Mouse (Mus musculus) heart, adult 2 months (tissue): ENCODE results near the gene Mark2. TPM values are rescaled to one million over a fixed set of nuclear protein-coding genes. Genes with fewer than 3 reads are reported as not detected.

ENCODE experiments used
- DNase-seq, 2 experiments: peaks; one replicate each; pipeline ENCODE4 v3.0.0; 2021
- H3K27ac ChIP-seq: fragments of 200-600 bp; 2 replicates; pipeline ENCODE4 v1.8.1; 2022
- H3K27me3 ChIP-seq: fragments of 200-500 bp; 2 replicates; pipeline ENCODE4 v1.6.1; 2012; ENCODE audit warnings: mild to moderate bottlenecking, low read length, inconsistent platforms, mixed read lengths; ENCODE audit not compliant: control insufficient read depth, insufficient read depth
- H3K36me3 ChIP-seq: fragments of 200-500 bp; 2 replicates; pipeline ENCODE4 v1.6.1; 2012; ENCODE audit warnings: low read length, inconsistent platforms; ENCODE audit not compliant: control insufficient read depth, insufficient read depth
- H3K4me1 ChIP-seq: fragments of 200-500 bp; 2 replicates; pipeline ENCODE4 v1.6.1; 2011; ENCODE audit warnings: low read length; ENCODE audit not compliant: control insufficient read depth, insufficient read depth
- H3K4me3 ChIP-seq: fragments of 200-600 bp; 2 replicates; pipeline ENCODE4 v1.8.1; 2022
- H3K79me2 ChIP-seq: fragments of 200-500 bp; replicated peaks from 2 replicates; pipeline ENCODE4 v1.6.1; 2012; ENCODE audit warnings: mild to moderate bottlenecking, inconsistent platforms, low read length, moderate library complexity, mixed read lengths; ENCODE audit not compliant: control insufficient read depth, insufficient read depth
- H3K9ac ChIP-seq: fragments of 200-500 bp; 2 replicates; pipeline ENCODE4 v1.6.1; 2012; ENCODE audit warnings: low read depth, mild to moderate bottlenecking, control low read depth, inconsistent platforms, low read length, mixed read lengths
- CTCF ChIP-seq: fragments of 200-600 bp; IDR thresholded peaks from 2 replicates; pipeline ENCODE4 v1.8.1; 2022; ENCODE audit warnings: antibody characterized with exemption, mild to moderate bottlenecking, moderate library complexity
- EP300 ChIP-seq: fragments of 200-500 bp; IDR thresholded peaks from 2 replicates; pipeline ENCODE4 v1.6.1; 2011; ENCODE audit warnings: low read depth, low read length, control low read depth; ENCODE audit not compliant: insufficient read depth
- POLR2A ChIP-seq: fragments of 200-500 bp; IDR thresholded peaks from 2 replicates; pipeline ENCODE4 v1.6.1; 2011; ENCODE audit warnings: mild to moderate bottlenecking, low read depth, low read length, control low read depth; ENCODE audit not compliant: insufficient read depth
- WGBS: fragments of 180-500 bp; shearing (Covaris S2); methylation state at CpG from one replicate; pipeline ENCODE4 v1.1.7; 2018; 5-methylcytosine and 5-hydroxymethylcytosine counted together
- intact Hi-C: fragments of 180-260 bp; cut with DNase I; formaldehyde crosslinking; loops from one replicate; pipeline ENCODE4 v1.15.1; 2025
- polyA plus RNA-seq: library from polyadenylated mRNA; depleted of rRNA; stranded (reverse); fragments of >200 nt; gene quantifications from 2 replicates; pipeline ENCODE4 v1.2.3, GENCODE M21; 2012; rRNA removed
- total RNA-seq, 2 experiments: library from RNA; stranded (reverse); gene quantifications; 2 replicates each; pipeline ENCODE4 v1.2.3; 2021

Mark2 gene
- total and polyA plus RNA-seq, 3 experiments: 46.2 to 53.8 (median 53.1) TPM

GRCm38 (mm10) chr19:7234537-7235221 is 107.0 kb downstream of the Mark2 start:
- Histone ChIP-seq H3K79me2 (peaks cover 2% of the 10 kb centered on the region), H3K4me1 (peaks cover 3% of the 10 kb centered on the region; the same call in 1 of the 2 replicates), H3K9ac (no peak overlapping the region), H3K4me3 (no peak overlapping the region), H3K27me3 (no peaks in the 10 kb centered on the region), H3K27ac (no peak overlapping the region), H3K36me3 (no peaks in the 10 kb centered on the region)
- WGBS: 43% methylated on average over 8 of the region's 8 CpGs
- intact Hi-C loops: loop anchor here (1.0 kb wide), 2 partner anchors 111 to 202 kb away; no protein-coding TSS in a partner anchor
- peak; percentile 80 to 83 for DNase-seq
- peak; percentile 92 for TF ChIP-seq CTCF
- TF ChIP-seq POLR2A: no peak
- peak; percentile 74 for TF ChIP-seq EP300

- Histone ChIP-seq H3K36me3 (no peaks in the 10 kb centered on the region), H3K4me3 (no peak overlapping the region), H3K4me1 (no peaks in the 10 kb centered on the region), H3K79me2 (no peaks in the 10 kb centered on the region), H3K27me3 (no peaks in the 10 kb centered on the region), H3K27ac (no peak overlapping the region), H3K9ac (no peak overlapping the region)
- peak in 1 of 2 experiments; percentile 39 for DNase-seq
- intact Hi-C loops: no loop called here
- 72% methylated on average over 6 of the region's 6 CpGs for WGBS
- TF ChIP-seq EP300 (no peak), POLR2A (no peak)
Measured at GRCm38 (mm10) chr19:7226511-7226914, 115.1 kb downstream of the Mark2 start.

Other genes with a start within 250 kb of the Mark2 start
- gene Flrt1, start 236.1 kb downstream of the Mark2 start, total RNA-seq: 1 to 10 TPM; 1.1 to 1.2 TPM
- 0.84 and 0.94 TPM in 2 replicates for gene Flrt1, start 236.1 kb downstream of the Mark2 start, polyA plus RNA-seq
- 10 to 100 TPM; 62.1 to 70.9 TPM for gene Otub1, start 135.5 kb downstream of the Mark2 start, total RNA-seq
- 73.3 and 84.2 TPM in 2 replicates for gene Otub1, start 135.5 kb downstream of the Mark2 start, polyA plus RNA-seq
- 100 to 1,000 TPM; 384 to 424 TPM for gene Cox8a, start 124.2 kb downstream of the Mark2 start, total RNA-seq
- gene Cox8a, start 124.2 kb downstream of the Mark2 start, polyA plus RNA-seq: 589 and 775 TPM in 2 replicates
- gene Naa40, start 100.7 kb downstream of the Mark2 start, total RNA-seq: 10 to 100 TPM; 14.9 to 16.4 TPM
- gene Naa40, start 100.7 kb downstream of the Mark2 start, polyA plus RNA-seq: 23.8 and 31.8 TPM in 2 replicates
- gene Rcor2, start 74.5 kb downstream of the Mark2 start, total RNA-seq: 1 to 10 TPM; 5.7 to 7.6 TPM
- 11.6 and 12.7 TPM in 2 replicates for gene Rcor2, start 74.5 kb downstream of the Mark2 start, polyA plus RNA-seq
- 10 to 100 TPM; 11.6 to 14.0 TPM for gene Spindoc, start 41.1 kb upstream of the Mark2 start, total RNA-seq
- 12.4 and 13.4 TPM in 2 replicates for gene Spindoc, start 41.1 kb upstream of the Mark2 start, polyA plus RNA-seq
- 10 to 100 TPM; 13.1 to 13.4 TPM for gene 2700081O15Rik, start 75.8 kb upstream of the Mark2 start, total RNA-seq
- gene 2700081O15Rik, start 75.8 kb upstream of the Mark2 start, polyA plus RNA-seq: 16.4 and 25.7 TPM in 2 replicates
- 10 to 100 TPM; 71.8 to 75.4 TPM for gene Rtn3, start 141.4 kb upstream of the Mark2 start, total RNA-seq
- gene Rtn3, start 141.4 kb upstream of the Mark2 start, polyA plus RNA-seq: 58.2 and 89.4 TPM in 2 replicates
- gene Atl3, start 152.2 kb upstream of the Mark2 start, total RNA-seq: 10 to 100 TPM; 14.0 TPM
- 6.8 and 14.3 TPM in 2 replicates for gene Atl3, start 152.2 kb upstream of the Mark2 start, polyA plus RNA-seq
- gene Pla2g16, start 215.6 kb upstream of the Mark2 start, total RNA-seq: 100 to 1,000 TPM; 104 to 134 TPM
- gene Pla2g16, start 215.6 kb upstream of the Mark2 start, polyA plus RNA-seq: 75.6 and 108 TPM in 2 replicates